Mouse (Mus musculus) B cell, adult 67 days (primary cell): ENCODE measurements around the gene Htra3. TPM values are rescaled to one million over a fixed set of nuclear protein-coding genes. Genes with fewer than 3 reads are reported as not detected.

ENCODE experiments used
- total RNA-seq, 2 experiments: library from RNA; stranded (reverse); gene quantifications; 4 replicates each; pipeline ENCODE4 v1.2.4; 2023

Htra3 gene
- total RNA-seq: not detected

DNA sequence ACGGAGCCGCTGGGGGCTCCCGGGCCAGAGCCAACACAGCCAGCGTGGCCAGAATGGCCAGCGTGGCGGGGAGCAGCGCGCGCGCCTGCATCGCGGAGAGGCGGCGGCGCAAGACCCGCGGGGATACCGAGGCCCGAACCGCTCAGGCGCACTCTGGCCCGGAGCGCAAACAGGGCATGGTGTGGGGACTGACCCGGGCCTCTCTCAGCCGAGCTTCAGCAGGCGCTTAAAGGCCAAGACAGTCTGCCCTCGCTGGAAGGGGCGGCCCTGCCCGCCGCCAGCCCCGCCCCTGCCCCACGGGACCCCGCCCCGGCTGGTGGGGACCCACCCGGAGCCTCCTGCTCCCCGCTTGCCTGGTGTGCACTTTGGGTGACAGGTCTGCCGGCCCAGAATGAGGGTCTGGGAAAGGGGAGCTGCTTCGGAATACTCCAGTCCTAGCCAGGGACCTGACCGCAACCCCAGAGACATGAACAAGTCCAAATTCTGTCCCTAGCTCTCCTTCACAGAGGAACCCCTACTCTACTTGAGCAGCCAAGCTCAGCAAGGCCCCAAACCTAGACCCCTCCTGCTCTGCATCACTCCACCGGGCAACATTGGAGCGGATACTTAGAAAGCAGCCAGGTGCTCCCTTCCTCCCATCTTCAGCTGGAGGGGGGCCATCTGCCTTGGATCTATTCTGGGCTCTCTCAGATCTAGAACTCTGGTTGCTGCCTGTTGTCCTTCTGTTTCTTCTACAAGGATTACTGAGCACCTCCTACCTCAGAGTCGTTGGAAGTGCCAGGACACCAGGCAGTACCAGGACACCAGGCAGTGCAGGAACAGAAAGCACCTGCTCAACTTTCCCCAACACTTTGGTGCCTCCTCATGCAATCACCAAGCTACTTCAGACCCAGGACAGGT lies at the start of gene Htra3:
Htra3 (minus strand) TSS at position 527 of the 900 bp plus-strand sequence.

Other genes starting within 250 kb of the Htra3 start
- gene Cpz, start 154.1 kb downstream of the Htra3 start, total RNA-seq: not detected
- 10 to 100 TPM; 12.2 to 15.6 TPM for gene Trmt44, start 104.7 kb downstream of the Htra3 start, total RNA-seq
- 100 to 1,000 TPM; 154 to 163 TPM for gene Acox3, start 96.7 kb downstream of the Htra3 start, total RNA-seq
- gene Sh3tc1, start 60.2 kb upstream of the Htra3 start, total RNA-seq: 10 to 100 TPM; 26.3 to 26.5 TPM
- under 1 TPM; 0.20 to 0.21 TPM for gene Ablim2, start 78.1 kb upstream of the Htra3 start, total RNA-seq
- gene Afap1, start 213.5 kb upstream of the Htra3 start, total RNA-seq: 10 to 100 TPM in 1 of 2 experiments, 1 to 10 TPM in 1; 9.1 to 13.9 TPM